Mouse (Mus musculus) C2C12 (cell line): ENCODE measurements around the gene Gmeb1. TPM values are rescaled to one million over a fixed set of nuclear protein-coding genes. Genes with fewer than 3 reads are reported as not detected.

Experiments
- H3K27me3 ChIP-seq: one replicate; pipeline ENCODE4 v1.6.1; 2011; ENCODE audit not compliant: control insufficient read depth, insufficient read depth, insufficient read length
- H3K36me3 ChIP-seq: one replicate; pipeline ENCODE4 v1.6.1; 2011; ENCODE audit not compliant: control insufficient read depth, insufficient read depth
- H3K4me3 ChIP-seq: one replicate; pipeline ENCODE4 v1.5.1; 2011; ENCODE audit warnings: mild to moderate bottlenecking, control low read depth; ENCODE audit not compliant: poor library complexity, insufficient read depth, severe bottlenecking
- H3K79me2 ChIP-seq: one replicate; pipeline ENCODE4 v1.6.1; 2011; ENCODE audit not compliant: control insufficient read depth, insufficient read depth
- H3K79me3 ChIP-seq: one replicate; pipeline ENCODE4 v1.6.1; 2011; ENCODE audit warnings: low read depth, control low read depth
- H3ac ChIP-seq: one replicate; pipeline ENCODE3; 2011; ENCODE audit warnings: low read depth; ENCODE audit not compliant: control insufficient read depth, insufficient read length
- CEBPB ChIP-seq: IDR thresholded peaks from one replicate; pipeline ENCODE4 v1.6.1; 2011; ENCODE audit warnings: low read depth, mild to moderate bottlenecking, control low read depth, moderate library complexity
- CTCF ChIP-seq: IDR thresholded peaks from one replicate; pipeline ENCODE4 v1.5.1; 2011; ENCODE audit not compliant: control insufficient read depth, insufficient read depth, insufficient read length
- FOSL1 ChIP-seq: IDR thresholded peaks from one replicate; pipeline ENCODE4 v1.8.0; 2011; ENCODE audit warnings: mild to moderate bottlenecking, low read length; ENCODE audit not compliant: poor library complexity, insufficient read depth, severe bottlenecking
- MAX ChIP-seq: IDR thresholded peaks from one replicate; pipeline ENCODE4 v1.6.1; 2011; ENCODE audit warnings: mild to moderate bottlenecking, control low read depth
- MYOD1 ChIP-seq: IDR thresholded peaks from one replicate; pipeline ENCODE4 v1.6.1; 2011; ENCODE audit warnings: low read depth; ENCODE audit not compliant: control insufficient read depth, insufficient read length
- MYOG ChIP-seq: IDR thresholded peaks from one replicate; pipeline ENCODE4 v1.6.1; 2011; ENCODE audit not compliant: control insufficient read depth, insufficient read length; ENCODE audit errors: extremely low read depth
- USF1 ChIP-seq: IDR thresholded peaks from one replicate; pipeline ENCODE4 v1.6.1; 2011; ENCODE audit warnings: low read depth, mild to moderate bottlenecking, control low read depth, moderate library complexity
- long read RNA-seq, 2 experiments: library from polyadenylated mRNA; unstranded; transcript quantifications; one replicate each; pipeline ENCODE4 v2.0.0; 2019 to 2020
- polyA plus RNA-seq: library from polyadenylated mRNA; unstranded; fragments of >200 nt; fragmentation: generic; extraction: Trizol; gene quantifications from one replicate; pipeline ENCODE4 v1.2.1, GENCODE M21; 2012; ENCODE audit warnings: missing spikeins

The Gmeb1 gene
- polyA plus RNA-seq, result 13.0 TPM
- long read RNA-seq, experiment 1, full-length matches to known transcripts, result 10 of 17 reads
- long read RNA-seq, experiment 1, partial matches to known transcripts, result 1 of 17 reads
- long read RNA-seq, experiment 1, other reads (novel, unspliced or antisense), result 6 of 17 reads
- long read RNA-seq, experiment 2, full-length matches to known transcripts, result 86 of 122 reads
- long read RNA-seq, experiment 2, partial matches to known transcripts, result 1 of 122 reads
- long read RNA-seq, experiment 2, other reads (novel, unspliced or antisense), result 35 of 122 reads

DNA sequence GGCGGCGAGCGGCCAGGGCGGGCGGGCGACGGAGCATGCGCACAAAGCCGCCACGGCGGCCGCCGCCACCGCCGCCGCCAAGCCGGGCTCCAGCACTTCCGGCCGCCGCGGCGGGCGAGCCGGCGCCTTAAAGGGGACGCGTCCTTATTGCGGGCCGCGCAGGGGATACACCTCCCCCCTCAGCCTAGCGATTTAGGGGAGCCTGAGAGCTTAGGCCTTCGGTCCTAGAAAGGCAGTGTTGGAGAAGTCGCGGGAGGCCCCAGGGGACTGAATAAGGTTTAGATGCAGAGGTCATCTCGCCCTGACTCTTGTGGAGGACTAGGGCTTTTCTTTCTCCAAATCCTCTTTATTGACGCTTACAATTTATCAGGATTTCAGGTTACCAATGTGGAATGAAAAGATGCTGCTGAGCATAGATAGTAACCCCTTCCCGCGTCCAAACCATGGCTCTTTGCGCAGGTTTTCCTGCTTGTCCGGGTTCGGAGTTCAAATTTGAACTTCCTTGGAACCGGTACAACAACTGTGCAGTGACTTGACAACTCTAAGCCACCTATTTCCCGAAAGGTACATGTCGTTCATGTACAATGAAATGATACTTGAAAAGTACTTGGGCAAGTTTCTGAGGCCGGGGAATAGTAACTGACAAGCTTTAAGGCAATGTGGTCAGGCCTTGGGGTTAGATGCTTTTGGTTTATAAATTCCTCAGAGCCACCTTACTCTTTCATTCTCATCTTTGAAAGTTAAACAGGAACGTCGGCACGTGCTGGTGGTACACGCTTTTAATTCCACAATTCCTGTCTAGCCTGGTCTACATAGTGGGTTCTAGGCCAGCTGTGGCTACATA, at the start of gene Gmeb1:
Gene Gmeb1, minus strand, starts transcription at position 89 of the 844 bp plus-strand sequence.
- H3K79me2 ChIP-seq, result peaks cover 48% of the 10 kb centered on the region
- H3K27me3 ChIP-seq, result no peaks in the 10 kb centered on the region
- H3K4me3 ChIP-seq, result peak within 1 kb of the TSS; percentile 89
- peaks cover 19% of the 10 kb centered on the region for H3K36me3 ChIP-seq
- TF ChIP-seq CEBPB (no peak), USF1 (no peak), FOSL1 (no peak), MAX (no peak), CTCF (no peak), MYOG (no peak), MYOD1 (no peak)
- peaks cover 31% of the 10 kb centered on the region for H3K79me3 ChIP-seq
- H3ac ChIP-seq, result peak within 1 kb of the TSS; percentile 63

DNA sequence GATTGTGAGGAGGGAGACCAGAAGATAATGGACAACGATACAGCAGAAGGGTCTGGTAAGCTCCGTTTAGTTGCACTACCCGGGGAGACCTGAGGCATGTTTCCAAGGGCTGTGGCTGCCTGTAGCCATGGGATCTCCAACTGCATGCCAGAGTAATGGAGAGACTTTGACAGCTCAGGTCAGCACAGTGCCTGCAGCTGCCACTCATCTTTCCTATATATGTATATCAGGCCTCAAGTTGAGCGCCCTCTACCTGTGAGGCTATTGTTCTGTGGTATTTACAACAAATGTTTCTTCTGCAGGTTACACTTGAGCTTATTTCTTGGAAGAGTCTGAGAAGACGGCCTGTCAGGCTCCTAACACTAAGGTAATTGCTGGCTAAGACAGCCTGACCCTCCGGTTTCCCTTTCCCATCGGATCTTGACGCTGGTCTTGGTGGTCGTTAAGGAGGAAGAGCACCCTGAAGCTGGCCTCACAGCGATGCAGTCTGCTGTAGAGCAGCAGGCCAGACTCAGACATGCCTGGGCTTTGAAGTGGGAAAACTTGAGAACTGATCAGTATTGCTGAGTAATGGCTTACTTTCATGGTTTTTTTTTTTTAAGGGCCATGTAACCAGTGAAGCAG, 48.6 kb upstream of the Gmeb1 start:
- no peaks in the 10 kb centered on the region for H3K27me3 ChIP-seq
- H3K4me3 ChIP-seq, result peak overlapping the region; percentile 97
- H3K79me2 ChIP-seq, result peaks cover 30% of the 10 kb centered on the region
- H3K36me3 ChIP-seq, result peaks cover 55% of the 10 kb centered on the region
- no peak for TF ChIP-seq MYOD1
- no peak for TF ChIP-seq MAX
- no peak for TF ChIP-seq CTCF
- TF ChIP-seq FOSL1, result no peak
- TF ChIP-seq MYOG, result no peak
- no peak for TF ChIP-seq USF1
- TF ChIP-seq CEBPB, result no peak
- H3ac ChIP-seq, result peak overlapping the region; percentile 92
- H3K79me3 ChIP-seq, result peaks cover 21% of the 10 kb centered on the region

DNA sequence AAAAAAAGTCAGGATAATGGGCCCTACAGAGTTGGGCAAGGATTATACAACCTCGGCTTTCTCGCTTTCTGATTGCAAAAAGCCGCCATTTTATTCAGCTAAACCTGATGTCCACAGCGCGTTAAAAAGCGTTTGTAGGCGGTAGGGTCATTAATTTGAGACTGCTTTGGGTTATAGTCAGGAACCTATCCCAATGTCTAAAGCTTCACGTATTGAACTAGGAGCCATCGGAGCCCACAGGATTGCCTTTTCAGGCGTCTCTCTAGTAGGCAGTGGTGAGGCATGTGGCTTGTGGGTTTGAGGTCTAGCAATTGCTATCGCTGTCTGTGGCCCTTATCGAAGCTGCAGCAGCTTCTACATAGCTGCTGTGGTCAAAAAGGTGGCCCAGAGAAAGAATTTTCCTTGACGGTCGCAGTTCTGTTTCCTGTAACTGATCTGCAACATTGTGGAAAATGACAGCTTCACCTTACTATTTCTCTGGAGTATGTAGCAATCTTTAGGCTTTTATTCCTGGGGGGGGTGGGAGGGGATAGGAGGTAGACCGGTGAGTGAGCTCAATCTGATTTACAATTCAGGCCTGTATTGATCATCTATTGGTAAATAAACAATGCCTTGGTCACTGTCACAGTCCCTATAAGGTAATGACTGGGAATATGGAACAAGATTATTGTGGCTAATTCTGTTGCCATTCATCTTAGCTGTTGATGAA, 47.9 kb upstream of the Gmeb1 start:
- Histone ChIP-seq H3K4me3 (peak overlapping the region; percentile 97), H3K36me3 (peaks cover 50% of the 10 kb centered on the region), H3K79me3 (peaks cover 21% of the 10 kb centered on the region), H3K79me2 (peaks cover 30% of the 10 kb centered on the region), H3ac (peak overlapping the region; percentile 92), H3K27me3 (no peaks in the 10 kb centered on the region)
- no peak for TF ChIP-seq FOSL1
- peak; percentile 37 for TF ChIP-seq MAX

DNA sequence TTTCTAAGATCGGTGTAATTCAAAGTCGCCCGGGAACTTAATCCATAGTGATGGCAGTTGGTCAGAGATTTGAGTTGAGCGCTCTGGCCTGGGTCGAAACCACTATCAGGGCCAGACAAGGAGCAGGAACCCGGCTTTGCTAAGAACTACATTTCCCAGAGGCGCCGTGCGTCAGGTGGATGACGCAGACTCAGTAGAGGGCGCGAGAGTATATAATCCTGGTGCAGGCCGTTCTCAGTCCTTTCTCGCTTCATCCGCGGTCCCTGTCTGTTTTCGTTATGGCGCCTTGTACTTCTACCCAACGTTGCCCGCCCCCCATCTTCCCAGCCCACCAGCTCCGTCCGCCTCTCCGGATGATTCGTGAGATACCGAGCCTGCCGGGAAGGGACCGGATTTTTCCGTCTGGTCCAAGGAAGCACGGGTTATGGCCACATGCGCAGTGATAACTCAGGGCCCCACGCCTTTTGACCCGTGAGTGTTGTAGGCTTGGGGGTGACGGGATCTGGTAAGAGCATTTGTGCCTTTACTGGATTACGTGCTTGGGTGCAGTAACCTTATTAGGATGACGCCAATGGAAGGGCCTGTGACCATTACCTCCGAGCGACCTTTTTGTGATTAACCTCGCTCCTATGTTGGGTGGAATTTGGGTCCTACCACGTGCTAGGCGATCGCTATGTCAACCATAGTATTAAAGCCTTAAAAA, 47.2 kb upstream of the Gmeb1 start:
- Histone ChIP-seq H3K36me3 (peaks cover 44% of the 10 kb centered on the region), H3ac (peak overlapping the region; percentile 92), H3K4me3 (peak overlapping the region; percentile 97), H3K79me3 (peaks cover 21% of the 10 kb centered on the region), H3K79me2 (peaks cover 30% of the 10 kb centered on the region), H3K27me3 (no peaks in the 10 kb centered on the region)
- TF ChIP-seq USF1 (peak; percentile 32), FOSL1 (no peak), CTCF (no peak), MAX (peak; percentile 69)

- no peak overlapping the region for H3ac ChIP-seq
- H3K4me3 ChIP-seq, result no peak overlapping the region
- H3K79me3 ChIP-seq, result peaks cover 21% of the 10 kb centered on the region
- no peak for TF ChIP-seq FOSL1
- no peak for TF ChIP-seq MAX
- no peak for TF ChIP-seq CTCF
- no peak for TF ChIP-seq USF1
- TF ChIP-seq MYOD1, result no peak
- TF ChIP-seq CEBPB, result no peak
- TF ChIP-seq MYOG, result no peak
- H3K27me3 ChIP-seq, result no peaks in the 10 kb centered on the region
- H3K36me3 ChIP-seq, result peaks cover 24% of the 10 kb centered on the region
- peaks cover 28% of the 10 kb centered on the region for H3K79me2 ChIP-seq
These were observed 44.6 kb upstream of the Gmeb1 start for GRCm38 (mm10) chr4:132306004-132306403.
